Mouse (Mus musculus): ENCODE measurements around the gene Gm10053. TPM values are rescaled to one million over a fixed set of nuclear protein-coding genes. Genes with fewer than 3 reads are reported as not detected.

Gene Gm10053
- polyA plus RNA-seq, 1 experiment from 2014 or later = 825 TPM

- Histone ChIP-seq H3K4me2 (ENCODE audit: low read depth, low read length) (no peak overlapping the region), H3K4me1 (ENCODE audit: control insufficient read depth, insufficient read depth, low read length) (no peaks in the 10 kb centered on the region), H3K4me3 (ENCODE audit: low read length) (no peak overlapping the region), H3K27me3 (ENCODE audit: control insufficient read depth, insufficient read depth, low read length) (peaks cover 12% of the 10 kb centered on the region), H3K36me3 (ENCODE audit: control insufficient read depth, insufficient read depth) (no peaks in the 10 kb centered on the region), H3K9me3 (replicated peaks; ENCODE audit: control insufficient read depth, low read length) (no peaks in the 10 kb centered on the region), H3K9ac (ENCODE audit: low read length) (no peak overlapping the region), H3K27ac (ENCODE audit: low read length) (no peak overlapping the region)
- WGBS = 82% methylated on average over 3 of the region's 3 CpGs
- no peak for ATAC-seq (replicated peaks; ENCODE audit: extremely low read depth, insufficient read depth, low FRiP score)
Measured at GRCm38 (mm10) chr19:24908385-24909155, 33.1 kb downstream of the Gm10053 start.

DNA sequence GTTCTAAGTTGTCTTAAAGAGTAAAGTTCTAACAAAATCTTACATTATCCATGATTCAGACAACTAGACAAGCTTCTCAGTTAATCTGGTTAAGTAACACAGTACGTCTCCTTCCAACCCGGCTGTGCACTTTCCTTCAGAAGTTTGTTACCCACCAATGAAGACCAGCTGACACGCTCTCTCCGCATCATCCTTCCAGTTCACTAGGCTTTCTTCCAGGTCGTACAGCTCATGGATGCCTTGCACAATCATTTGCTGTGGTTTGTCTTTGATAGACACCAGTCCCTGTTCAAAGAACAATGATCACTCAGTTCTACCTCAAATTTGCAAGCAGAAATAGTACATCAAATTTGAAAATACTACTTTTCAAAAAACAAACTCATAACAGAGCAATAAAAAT is 45.4 kb downstream of the Gm10053 start:
- Histone ChIP-seq H3K27ac (ENCODE audit: low read length) (no peak overlapping the region), H3K4me1 (ENCODE audit: control insufficient read depth, insufficient read depth, low read length) (no peaks in the 10 kb centered on the region), H3K9me3 (replicated peaks; ENCODE audit: control insufficient read depth, low read length) (peaks cover 2% of the 10 kb centered on the region; the same call in 1 of the 2 replicates), H3K4me2 (ENCODE audit: low read depth, low read length) (no peak overlapping the region), H3K27me3 (ENCODE audit: control insufficient read depth, insufficient read depth, low read length) (no peaks in the 10 kb centered on the region), H3K36me3 (ENCODE audit: control insufficient read depth, insufficient read depth) (peaks cover 15% of the 10 kb centered on the region), H3K4me3 (ENCODE audit: low read length) (no peak overlapping the region), H3K9ac (ENCODE audit: low read length) (no peak overlapping the region)
- 92% methylated on average over 5 of the region's 5 CpGs for whole genome bisulfite sequencing
- no peak for ATAC-seq (replicated peaks; ENCODE audit: extremely low read depth, insufficient read depth, low FRiP score)

Other genes starting within 250 kb of the Gm10053 start
- gene Tmem252, start 201.7 kb upstream of the Gm10053 start, polyA plus RNA-seq (2015; fragmentation: Nextera tagmentation; extraction: Ambion mirVana) = 3.9 TPM in 2 replicates
- 5.1 and 5.2 TPM in 2 replicates for gene Pgm5, start 13.8 kb upstream of the Gm10053 start, polyA plus RNA-seq (2015; fragmentation: Nextera tagmentation; extraction: Ambion mirVana)
- not detected in 2 replicates for gene Foxd4, start 25.5 kb downstream of the Gm10053 start, polyA plus RNA-seq (2015; fragmentation: Nextera tagmentation; extraction: Ambion mirVana)
- 15.5 and 15.8 TPM in 2 replicates for gene Cbwd1, start 85.9 kb downstream of the Gm10053 start, polyA plus RNA-seq (2015; fragmentation: Nextera tagmentation; extraction: Ambion mirVana)
- gene Dock8, start 123.8 kb downstream of the Gm10053 start, polyA plus RNA-seq (2015; fragmentation: Nextera tagmentation; extraction: Ambion mirVana) = 4.4 and 8.3 TPM in 2 replicates